Mouse (Mus musculus) monocyte, adult 5-6 weeks (primary cell): ENCODE data around the gene Psma6. TPM values are rescaled to one million over a fixed set of nuclear protein-coding genes. Genes with fewer than 3 reads are reported as not detected.
A peak's percentile ranks its signal among the peaks of the same experiment; 100 is the strongest.
"Not testable (repeated sequence)": the region's sequence is repeated elsewhere in the genome, so short reads cannot be mapped to it uniquely, and the experiment has no call there.

ENCODE experiments used
- ATAC-seq: fragments of 153-309, 156-312 bp; replicated peaks from 2 replicates; pipeline ENCODE4 v1.8.0; 2017; ENCODE audit warnings: mild to moderate bottlenecking; ENCODE audit not compliant: low TSS enrichment, insufficient number of reproducible peaks, severe bottlenecking, poor library complexity, low FRiP score
- total RNA-seq: library from RNA; stranded (forward); fragments of 200-1000, 200-491, 200-594 nt; gene quantifications from 3 replicates; pipeline ENCODE4 v1.2.3, GENCODE M21; 2017

Psma6 gene
- total RNA-seq, 1 experiment from 2014 or later, result 325 TPM

GRCm38 (mm10) chr12:55389132-55390081, 5.4 kb downstream of the Psma6 start:
- ATAC-seq, result peak; percentile 91

- no peak for ATAC-seq
Measured at GRCm38 (mm10) chr12:55392120-55392519, 8.1 kb downstream of the Psma6 start.

DNA sequence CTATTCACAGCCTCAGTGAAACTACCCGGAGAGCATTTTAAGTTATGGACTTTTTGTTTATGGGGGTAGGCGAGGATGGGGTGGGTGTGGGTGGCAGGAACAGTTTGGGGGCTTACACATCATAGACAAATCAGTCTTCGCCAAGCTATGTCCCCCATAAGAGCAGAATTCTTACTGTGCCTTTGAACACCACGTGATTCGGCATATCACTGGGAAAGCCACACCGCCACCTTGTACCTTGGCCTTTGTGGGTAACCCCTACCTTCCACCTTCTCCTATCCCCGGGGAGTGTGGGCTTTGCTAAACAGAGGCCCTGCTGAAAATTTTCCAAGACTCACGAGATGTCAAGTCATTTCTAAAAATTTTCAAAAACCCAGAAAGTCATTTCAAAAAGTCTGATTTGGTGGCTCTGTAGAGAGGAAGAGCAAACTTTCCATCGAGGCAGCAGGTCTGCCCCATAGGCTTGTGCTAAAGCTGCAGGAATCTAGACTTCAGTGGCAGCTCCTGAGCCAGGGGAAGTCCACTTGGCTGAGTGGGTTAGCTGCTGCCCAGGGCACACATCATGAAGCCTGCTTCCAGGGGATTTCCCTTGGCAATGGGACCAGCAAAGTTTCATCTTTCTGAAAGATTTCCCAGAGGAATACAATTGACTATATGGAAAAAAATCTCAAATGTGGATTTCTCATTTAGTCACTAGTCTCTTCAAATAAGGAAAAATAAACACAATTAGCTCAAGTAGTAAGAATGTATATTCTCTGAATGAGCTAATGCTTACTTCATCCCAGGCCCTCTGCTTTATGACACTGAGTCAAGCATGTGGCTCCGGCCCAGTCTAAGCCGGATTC, 8.9 kb downstream of the Psma6 start:
- no peak for ATAC-seq

DNA sequence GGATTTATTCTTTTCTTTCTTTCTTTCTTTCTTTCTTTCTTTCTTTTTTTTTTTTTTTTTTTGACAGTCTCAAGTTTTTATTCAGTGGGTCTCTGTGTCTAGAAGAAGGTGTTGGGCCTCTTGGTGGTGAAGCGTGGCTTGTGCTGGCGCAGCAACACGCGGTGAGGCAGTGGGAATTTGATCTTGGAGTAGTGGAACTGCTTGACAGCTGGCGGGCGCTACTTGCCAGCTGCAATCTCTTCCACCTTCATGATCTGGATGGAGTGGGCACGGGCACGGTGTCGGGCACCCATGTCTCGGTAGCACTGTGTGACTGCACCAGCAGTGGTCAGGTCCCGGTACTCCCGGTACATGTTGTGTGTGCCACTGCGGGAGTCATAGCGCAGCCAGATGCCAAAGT, 11.6 kb downstream of the Psma6 start:
- not testable (repeated sequence) for ATAC-seq

GRCm38 (mm10) chr12:55396536-55396935, 12.5 kb downstream of the Psma6 start:
- no peak for ATAC-seq

GRCm38 (mm10) chr12:55397544-55398239, 13.7 kb downstream of the Psma6 start:
- ATAC-seq, result no peak

GRCm38 (mm10) chr12:55398240-55399127, 14.5 kb downstream of the Psma6 start:
- peak; percentile 98 for ATAC-seq

DNA sequence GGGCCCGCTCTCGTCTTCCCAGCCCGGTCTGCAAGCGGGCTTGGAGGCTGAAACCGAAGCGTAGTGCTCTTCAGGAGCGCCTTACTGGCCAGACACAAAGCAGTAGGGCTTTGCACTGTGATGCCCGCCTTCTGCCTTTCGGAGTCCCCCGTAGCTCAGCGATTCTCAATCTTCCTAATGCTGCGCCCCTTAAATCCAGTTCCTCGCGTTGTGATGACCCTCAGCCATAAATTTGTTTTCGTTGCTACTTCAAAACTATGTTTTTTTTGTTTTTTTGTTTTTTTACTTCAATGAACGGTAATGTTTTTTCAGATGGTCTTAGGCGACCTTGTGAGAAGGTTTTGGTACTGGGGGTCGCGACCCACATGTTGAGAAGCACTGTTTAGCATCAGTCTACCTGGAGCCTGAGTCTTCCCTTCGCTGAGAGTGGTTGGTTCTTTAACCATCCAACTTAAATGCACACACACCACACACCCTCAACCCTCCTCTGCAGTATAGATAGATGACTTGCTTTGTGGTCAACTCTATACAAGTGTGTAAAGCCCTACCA, 15.2 kb downstream of the Psma6 start:
- 0 out of 2 replicates have a peak, but pooled peaks have one; percentile 13 for ATAC-seq

DNA sequence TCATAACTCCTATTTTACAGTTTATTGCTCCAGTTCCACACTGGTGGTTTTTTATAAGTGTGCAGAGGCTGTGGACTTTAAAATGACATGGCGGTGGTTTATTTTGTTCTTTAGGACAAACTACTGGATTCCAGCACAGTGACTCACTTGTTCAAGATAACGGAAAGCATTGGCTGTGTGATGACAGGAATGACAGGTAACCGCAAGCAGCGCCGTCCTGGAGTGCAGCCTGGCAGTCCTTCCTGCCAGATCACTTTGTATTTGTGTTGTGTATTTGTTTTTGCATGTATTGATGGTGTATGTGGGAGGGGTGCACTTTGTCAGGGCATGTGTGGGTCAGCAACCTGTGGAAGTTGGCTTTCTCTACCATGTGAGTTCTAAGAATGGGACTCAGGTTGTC, 23.9 kb downstream of the Psma6 start:
- ATAC-seq, result no peak

GRCm38 (mm10) chr12:55415255-55415654, 31.2 kb downstream of the Psma6 start:
- no peak for ATAC-seq

- ATAC-seq, result no peak
Measured at GRCm38 (mm10) chr12:55415762-55416161, 31.7 kb downstream of the Psma6 start.

DNA sequence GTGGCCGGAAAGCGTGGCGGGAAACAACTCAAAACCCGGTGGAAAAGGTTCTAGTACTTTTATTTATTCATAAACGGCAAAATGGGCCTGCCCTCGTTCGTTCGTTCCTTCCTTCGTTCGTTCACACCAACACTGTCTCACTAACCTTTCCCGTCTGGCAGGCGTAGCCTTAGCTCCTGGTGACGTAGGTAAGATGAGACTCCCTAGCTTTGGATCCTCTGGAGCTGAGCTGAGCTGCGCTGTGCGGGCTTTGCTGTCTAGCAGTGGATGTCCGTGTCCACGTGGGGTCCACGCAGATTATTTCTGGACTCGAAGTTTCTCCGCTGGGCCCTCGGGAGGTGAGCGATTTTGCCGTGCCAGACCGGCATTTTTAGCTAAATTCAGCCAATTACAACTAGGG, 36.2 kb downstream of the Psma6 start:
- ATAC-seq, result no peak

DNA sequence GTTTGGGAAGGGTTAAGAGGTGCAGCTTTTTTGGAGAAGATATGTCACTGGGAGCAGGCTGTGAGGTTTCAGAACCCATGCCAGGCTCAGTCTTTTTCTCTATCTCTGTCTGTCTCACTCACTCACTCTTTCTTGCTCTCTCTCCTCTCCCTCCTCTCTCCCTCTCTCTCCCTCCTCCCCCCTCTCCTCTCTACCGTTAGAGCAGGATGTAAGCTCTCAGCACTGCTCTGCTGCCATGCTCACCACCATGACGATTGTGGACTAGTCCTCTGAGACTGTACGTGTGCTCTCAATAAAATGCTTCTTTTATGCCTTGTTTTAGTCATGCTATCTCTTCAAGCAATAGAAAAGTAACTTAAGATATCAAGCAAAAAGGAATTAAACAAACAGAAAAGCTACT, 38.0 kb downstream of the Psma6 start:
- no peak for ATAC-seq

DNA sequence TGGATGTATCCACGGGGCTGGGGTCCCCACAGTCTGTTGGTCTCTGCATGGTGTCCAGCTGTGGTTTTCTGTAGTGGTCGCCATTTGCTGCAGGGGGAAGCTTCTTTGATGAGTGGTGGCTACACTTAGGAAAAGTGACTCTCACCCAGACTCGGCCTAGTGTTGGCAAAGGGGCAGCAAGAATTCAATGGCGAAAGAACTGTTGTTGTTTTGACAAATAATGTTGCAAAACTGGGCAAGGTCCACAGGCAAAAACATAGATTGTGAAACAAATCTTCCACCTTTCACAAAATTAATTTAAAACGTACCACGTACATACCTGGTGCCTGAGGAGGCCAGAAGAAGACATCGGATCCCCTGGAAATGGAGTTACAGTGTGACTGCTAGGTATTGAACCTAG, 42.3 kb downstream of the Psma6 start:
- no peak for ATAC-seq

GRCm38 (mm10) chr12:55429201-55429600, 45.2 kb downstream of the Psma6 start:
- ATAC-seq, result no peak

DNA sequence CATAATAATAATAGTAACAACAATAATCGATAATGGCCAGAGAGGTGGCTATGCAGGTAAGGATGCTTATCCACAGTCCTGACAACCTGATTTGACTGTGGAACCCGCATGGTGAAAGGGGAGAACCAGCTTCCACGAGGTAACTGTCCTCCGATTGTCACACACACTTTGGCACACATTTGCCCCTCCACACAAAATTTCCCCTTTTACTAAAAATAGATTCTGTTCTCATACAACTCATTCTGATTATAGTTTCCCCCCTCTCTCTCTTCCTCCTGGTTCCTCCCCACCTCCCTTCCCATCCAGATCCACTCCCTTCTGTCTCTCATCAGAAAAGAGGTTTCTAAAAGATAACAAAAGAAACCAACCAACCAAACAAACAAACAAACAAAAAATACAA, 45.9 kb downstream of the Psma6 start:
- no peak for ATAC-seq

- no peak for ATAC-seq
Measured at GRCm38 (mm10) chr12:55432284-55432919, 48.4 kb downstream of the Psma6 start.
